Mouse (Mus musculus) liver, embryonic 13.5 days (tissue): Measurements from ENCODE around the gene Gm10226. TPM values are rescaled to one million over a fixed set of nuclear protein-coding genes. Genes with fewer than 3 reads are reported as not detected.
"Not testable (repeated sequence)": the region's sequence is repeated elsewhere in the genome, so short reads cannot be mapped to it uniquely, and the experiment has no call there.

Experiments
- ATAC-seq: fragments of 200-750 bp; cut with Nextera tagmentation; 2 replicates; pipeline ENCODE4 v1.8.0; 2017; ENCODE audit warnings: low read depth, mild to moderate bottlenecking, moderate number of reproducible peaks, moderate library complexity
- DNase-seq: peaks from one replicate; pipeline ENCODE4 v3.0.0; 2022
- H3K27ac ChIP-seq: fragments of 300-500 bp; sonication (generic); 2 replicates; pipeline ENCODE4 v1.5.1; 2015; ENCODE audit warnings: moderate library complexity, mild to moderate bottlenecking, inconsistent platforms
- H3K27me3 ChIP-seq: fragments of 300-500 bp; sonication (generic); 2 replicates; pipeline ENCODE4 v1.6.1; 2015; ENCODE audit warnings: mild to moderate bottlenecking, inconsistent platforms
- H3K36me3 ChIP-seq: fragments of 300-500 bp; sonication (generic); 2 replicates; pipeline ENCODE4 v1.6.1; 2015; ENCODE audit warnings: mild to moderate bottlenecking, inconsistent platforms
- H3K4me1 ChIP-seq: fragments of 300-500 bp; sonication (generic); replicated peaks from 2 replicates; pipeline ENCODE4 v1.6.1; 2015; ENCODE audit warnings: inconsistent platforms
- H3K4me2 ChIP-seq: fragments of 300-500 bp; sonication (generic); 2 replicates; pipeline ENCODE4 v1.6.1; 2015; ENCODE audit warnings: inconsistent platforms, mild to moderate bottlenecking, moderate library complexity
- H3K4me3 ChIP-seq: fragments of 300-500 bp; sonication (generic); replicated peaks from 2 replicates; pipeline ENCODE4 v1.5.1; 2015; ENCODE audit warnings: mild to moderate bottlenecking, inconsistent platforms
- H3K9ac ChIP-seq: fragments of 300-500 bp; sonication (generic); 2 replicates; pipeline ENCODE4 v1.6.1; 2015; ENCODE audit warnings: mild to moderate bottlenecking, inconsistent platforms
- H3K9me3 ChIP-seq: fragments of 300-500 bp; sonication (generic); replicated peaks from 2 replicates; pipeline ENCODE4 v1.6.1; 2016; ENCODE audit warnings: inconsistent platforms
- WGBS: fragments of 180-500 bp; shearing (Covaris S2); methylation state at CpG from one replicate; pipeline ENCODE4 v1.1.7; 2015; ENCODE audit not compliant: insufficient replicate concordance; 5-methylcytosine and 5-hydroxymethylcytosine counted together
- polyA plus RNA-seq: library from polyadenylated mRNA; unstranded; fragments of >200 nt; fragmentation: Nextera tagmentation; extraction: Ambion mirVana; gene quantifications from 2 replicates; pipeline ENCODE4 v1.2.1, GENCODE M21; 2015

Gm10226 gene
- polyA plus RNA-seq = 3.7 and 4.9 TPM in 2 replicates

GRCm38 (mm10) chr17:21691560-21691959 is at the start of gene Gm10226:
Gene Gm10226, plus strand, starts transcription at chr17:21691860.
- DNase-seq (no peak), ATAC-seq (no peak)
- H3K4me2 ChIP-seq = no peak within 1 kb of the TSS
- WGBS = 71% methylated on average over 3 of the region's 3 CpGs
- H3K4me3 ChIP-seq = no peak within 1 kb of the TSS
- H3K9me3 ChIP-seq = no peaks in the 10 kb centered on the region
- no peaks in the 10 kb centered on the region for H3K27me3 ChIP-seq
- peaks cover 21% of the 10 kb centered on the region for H3K36me3 ChIP-seq
- no peak within 1 kb of the TSS for H3K27ac ChIP-seq
- H3K4me1 ChIP-seq = peaks cover 3% of the 10 kb centered on the region; the same call in 1 of the 2 replicates
- no peak within 1 kb of the TSS for H3K9ac ChIP-seq

- no peak overlapping the region for H3K4me2 ChIP-seq
- DNase-seq = no peak
- H3K4me3 ChIP-seq = no peak overlapping the region
- WGBS = 55% methylated on average over 3 of the region's 3 CpGs
- H3K9me3 ChIP-seq = no peaks in the 10 kb centered on the region
- no peak for ATAC-seq
- no peak overlapping the region for H3K27ac ChIP-seq
- H3K9ac ChIP-seq = no peak overlapping the region
- H3K36me3 ChIP-seq = no peaks in the 10 kb centered on the region
- H3K4me1 ChIP-seq = peaks cover 13% of the 10 kb centered on the region
- no peaks in the 10 kb centered on the region for H3K27me3 ChIP-seq
Measured at GRCm38 (mm10) chr17:21648791-21649190, 42.9 kb upstream of the Gm10226 start.

GRCm38 (mm10) chr17:21649936-21650335 is 41.7 kb upstream of the Gm10226 start:
- Histone ChIP-seq H3K9me3 (no peaks in the 10 kb centered on the region), H3K4me1 (peaks cover 13% of the 10 kb centered on the region), H3K27me3 (no peaks in the 10 kb centered on the region), H3K4me3 (peak overlapping the region; percentile 64), H3K36me3 (no peaks in the 10 kb centered on the region), H3K4me2 (peak overlapping the region; percentile 62), H3K9ac (peak overlapping the region; percentile 68), H3K27ac (peak overlapping the region; percentile 74)
- no peak for DNase-seq
- 20% methylated on average over 2 of the region's 2 CpGs for WGBS
- peak; percentile 22; the same call in 1 of the 2 replicates for ATAC-seq

DNA sequence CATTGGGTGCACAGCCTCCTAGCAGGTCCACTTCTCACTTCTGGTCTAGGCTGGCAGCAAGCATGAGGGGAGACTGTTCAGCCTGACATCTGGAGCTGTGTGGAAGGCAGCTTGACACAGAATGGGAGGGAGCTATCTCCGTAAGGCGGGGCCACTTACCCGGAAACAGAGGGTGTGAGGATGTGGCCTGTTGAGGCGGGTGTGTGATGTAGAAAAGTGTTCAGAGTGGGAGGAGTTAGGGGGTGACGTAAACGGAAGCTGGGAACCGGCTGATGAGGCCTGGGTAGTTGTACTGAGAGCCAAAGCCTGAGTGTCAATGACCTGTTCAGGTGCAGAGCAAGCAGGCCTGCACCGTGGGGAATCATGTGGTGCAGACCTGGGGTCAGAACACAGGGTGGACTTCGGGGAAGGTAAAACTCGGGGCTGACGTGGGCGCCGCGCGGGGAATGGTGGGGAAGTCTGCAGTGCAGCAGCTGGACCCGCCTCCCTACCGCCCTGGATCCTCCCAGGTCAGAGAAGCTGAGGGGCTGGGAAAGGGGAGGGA is 41.2 kb upstream of the Gm10226 start, which contains the start of gene Zfp983:
Gene Zfp983 (plus strand): TSS at position 261 of the 544 bp plus-strand sequence.
- peak; percentile 91 for DNase-seq
- peak; percentile 100 for ATAC-seq
- WGBS = under 1% methylated on average over 17 of the region's 17 CpGs

DNA sequence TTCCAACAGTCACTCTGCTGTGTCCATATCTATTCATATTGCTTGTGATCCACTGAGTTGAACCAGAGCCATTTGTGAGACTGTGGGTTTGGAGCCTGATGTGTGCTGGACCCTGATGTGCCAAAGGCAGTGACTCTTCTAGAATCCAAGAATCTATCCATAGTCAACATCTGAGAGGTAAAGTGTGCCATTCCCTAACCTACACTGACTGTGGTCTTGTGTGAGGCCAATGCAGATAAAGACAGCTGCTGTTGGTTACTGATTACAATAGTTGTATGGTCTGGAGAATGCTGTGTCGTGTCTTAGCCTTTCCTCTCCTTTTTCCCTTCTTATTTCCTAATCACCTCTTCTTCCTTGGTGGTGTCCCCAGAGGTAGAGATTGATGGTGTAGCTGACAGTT is 12.8 kb upstream of the Gm10226 start:
- peak overlapping the region; percentile 41 for H3K9ac ChIP-seq
- peak overlapping the region; percentile 32 for H3K4me3 ChIP-seq
- 4% methylated on average over 1 of the region's 1 CpGs for WGBS
- not testable (repeated sequence) for H3K9me3 ChIP-seq, H3K36me3 ChIP-seq, H3K27me3 ChIP-seq
- H3K4me2 ChIP-seq = peak overlapping the region; percentile 77
- DNase-seq (peak; percentile 53), ATAC-seq (peak; percentile 47)
- H3K27ac ChIP-seq = peak overlapping the region; percentile 90
- H3K4me1 ChIP-seq = peaks cover 22% of the 10 kb centered on the region

More for the DNA sequence above, 41.2 kb upstream of the Gm10226 start, which contains the start of gene Zfp983:
- peak within 1 kb of the TSS; percentile 62 for H3K4me2 ChIP-seq
- peaks cover 13% of the 10 kb centered on the region for H3K4me1 ChIP-seq
- H3K4me3 ChIP-seq = peak within 1 kb of the TSS; percentile 64
- peak within 1 kb of the TSS; percentile 68 for H3K9ac ChIP-seq
- H3K27me3 ChIP-seq, H3K9me3 ChIP-seq, H3K36me3 ChIP-seq: not testable (repeated sequence)
- peak within 1 kb of the TSS; percentile 74 for H3K27ac ChIP-seq

DNA sequence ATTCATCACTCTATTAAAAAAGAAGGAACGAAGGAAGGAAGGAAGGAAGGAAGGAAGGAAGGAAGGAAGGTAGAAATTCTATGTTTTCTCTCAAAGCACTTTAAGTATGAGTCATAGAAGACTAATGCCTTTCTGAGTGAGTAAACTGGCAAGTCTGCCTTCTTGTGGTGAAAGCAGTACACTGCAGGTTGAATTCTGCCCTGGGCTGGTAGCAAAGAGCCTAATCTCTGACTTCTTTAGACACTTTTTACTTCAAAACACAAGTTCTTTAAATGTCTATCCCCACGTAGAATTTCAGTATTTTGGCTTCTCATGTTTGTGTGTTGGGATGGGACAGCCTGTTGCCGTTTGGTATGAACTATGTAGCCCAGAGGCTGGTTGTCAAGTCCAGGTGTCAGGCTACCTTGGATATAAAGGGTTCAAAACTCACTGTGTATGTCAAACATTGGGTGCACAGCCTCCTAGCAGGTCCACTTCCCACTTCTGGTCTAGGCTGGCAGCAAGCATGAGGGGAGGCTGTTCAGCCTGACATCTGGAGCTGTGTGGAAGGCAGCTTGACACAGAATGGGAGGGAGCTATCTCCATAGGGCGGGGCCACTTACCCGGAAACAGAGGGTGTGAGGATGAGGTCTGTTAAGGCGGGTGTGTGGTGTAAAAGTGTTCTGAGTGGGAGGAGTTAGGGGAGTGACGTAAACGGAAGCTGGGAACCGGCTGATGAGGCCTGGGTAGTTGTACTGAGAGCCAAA is 12.2 kb upstream of the Gm10226 start:
- ATAC-seq = peak; percentile 100

GRCm38 (mm10) chr17:21680019-21680376 is 11.7 kb upstream of the Gm10226 start:
- WGBS = 1% methylated on average over 10 of the region's 10 CpGs
- peak overlapping the region; percentile 90 for H3K27ac ChIP-seq
- not testable (repeated sequence) for H3K27me3 ChIP-seq, H3K36me3 ChIP-seq, DNase-seq, H3K9me3 ChIP-seq
- peaks cover 22% of the 10 kb centered on the region for H3K4me1 ChIP-seq
- H3K9ac ChIP-seq = peak overlapping the region; percentile 61
- ATAC-seq = peak; percentile 86
- peak overlapping the region; percentile 77 for H3K4me2 ChIP-seq
- H3K4me3 ChIP-seq = peak overlapping the region; percentile 64

More for the DNA sequence above, 12.2 kb upstream of the Gm10226 start:
- H3K4me3 ChIP-seq = peak overlapping the region; percentile 64
- no peaks in the 10 kb centered on the region for H3K9me3 ChIP-seq
- peaks cover 22% of the 10 kb centered on the region for H3K4me1 ChIP-seq
- H3K36me3 ChIP-seq = no peaks in the 10 kb centered on the region
- peak overlapping the region; percentile 90 for H3K27ac ChIP-seq
- H3K27me3 ChIP-seq = no peaks in the 10 kb centered on the region
- peak overlapping the region; percentile 77 for H3K9ac ChIP-seq
- DNase-seq = peak; percentile 93
- 2% methylated on average over 9 of the region's 9 CpGs for WGBS
- H3K4me2 ChIP-seq = peak overlapping the region; percentile 77

GRCm38 (mm10) chr17:21693342-21693741 is 1.7 kb downstream of the Gm10226 start:
- H3K36me3 ChIP-seq = peaks cover 21% of the 10 kb centered on the region
- H3K27me3 ChIP-seq = no peaks in the 10 kb centered on the region
- H3K27ac ChIP-seq = no peak overlapping the region
- H3K9me3 ChIP-seq = no peaks in the 10 kb centered on the region
- H3K9ac ChIP-seq = no peak overlapping the region
- H3K4me3 ChIP-seq = no peak overlapping the region
- 79% methylated on average over 3 of the region's 3 CpGs for WGBS
- DNase-seq = no peak
- H3K4me2 ChIP-seq = no peak overlapping the region
- H3K4me1 ChIP-seq = peaks cover 3% of the 10 kb centered on the region; the same call in 1 of the 2 replicates
- no peak for ATAC-seq

GRCm38 (mm10) chr17:21696073-21696472 is 4.4 kb downstream of the Gm10226 start:
- H3K27me3 ChIP-seq = no peaks in the 10 kb centered on the region
- H3K36me3 ChIP-seq = peaks cover 6% of the 10 kb centered on the region
- H3K9ac ChIP-seq = no peak overlapping the region
- no peak for DNase-seq
- H3K4me3 ChIP-seq = no peak overlapping the region
- ATAC-seq = peak; percentile 48; the same call in 1 of the 2 replicates
- no peak overlapping the region for H3K4me2 ChIP-seq
- H3K9me3 ChIP-seq = no peaks in the 10 kb centered on the region
- peaks cover 10% of the 10 kb centered on the region; the same call in 1 of the 2 replicates for H3K4me1 ChIP-seq
- H3K27ac ChIP-seq = no peak overlapping the region

- H3K27ac ChIP-seq = peak overlapping the region; percentile 90
- peaks cover 45% of the 10 kb centered on the region for H3K4me1 ChIP-seq
- H3K4me3 ChIP-seq = peak overlapping the region; percentile 36
- DNase-seq = peak; percentile 91
- H3K36me3 ChIP-seq = no peaks in the 10 kb centered on the region
- peak overlapping the region; percentile 64 for H3K9ac ChIP-seq
- H3K27me3 ChIP-seq = no peaks in the 10 kb centered on the region
- H3K4me2 ChIP-seq = peak overlapping the region; percentile 65
- no peaks in the 10 kb centered on the region for H3K9me3 ChIP-seq
- WGBS = 7% methylated on average over 5 of the region's 5 CpGs
- peak; percentile 97 for ATAC-seq
Measured at GRCm38 (mm10) chr17:21702281-21703240, 10.9 kb downstream of the Gm10226 start.

DNA sequence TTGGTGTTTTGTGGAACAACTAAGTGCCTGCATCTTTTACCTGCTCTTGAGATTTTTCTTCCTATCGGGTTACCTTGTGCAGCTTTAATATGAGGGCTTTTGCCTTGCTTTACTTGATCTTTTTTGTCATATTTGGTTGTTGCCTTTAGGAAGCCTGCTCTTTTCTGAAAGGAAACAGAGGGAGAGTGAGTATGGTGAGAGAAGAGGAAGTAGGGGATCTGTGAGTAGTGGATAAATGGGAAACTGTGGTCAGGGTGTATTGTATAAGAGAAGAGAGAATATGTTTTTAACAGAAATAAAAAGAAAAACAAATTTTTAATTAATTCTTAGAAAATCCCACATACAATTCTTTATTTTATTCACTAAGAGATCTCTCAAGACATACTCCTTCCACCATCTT is 11.8 kb downstream of the Gm10226 start:
- 19% methylated on average over 1 of the region's 1 CpGs for WGBS
- peaks cover 48% of the 10 kb centered on the region for H3K4me1 ChIP-seq
- ATAC-seq = no peak
- peak overlapping the region; percentile 65; the same call in 1 of the 2 replicates for H3K4me2 ChIP-seq
- H3K9me3 ChIP-seq = no peaks in the 10 kb centered on the region
- no peak for DNase-seq
- no peaks in the 10 kb centered on the region for H3K27me3 ChIP-seq
- H3K9ac ChIP-seq = peak overlapping the region; percentile 23; the same call in 1 of the 2 replicates
- no peaks in the 10 kb centered on the region for H3K36me3 ChIP-seq
- H3K27ac ChIP-seq = peak overlapping the region; percentile 90
- H3K4me3 ChIP-seq = no peak overlapping the region
